ENCODE assay signal across 8 mouse cellular contexts in the genomic region with DNA sequence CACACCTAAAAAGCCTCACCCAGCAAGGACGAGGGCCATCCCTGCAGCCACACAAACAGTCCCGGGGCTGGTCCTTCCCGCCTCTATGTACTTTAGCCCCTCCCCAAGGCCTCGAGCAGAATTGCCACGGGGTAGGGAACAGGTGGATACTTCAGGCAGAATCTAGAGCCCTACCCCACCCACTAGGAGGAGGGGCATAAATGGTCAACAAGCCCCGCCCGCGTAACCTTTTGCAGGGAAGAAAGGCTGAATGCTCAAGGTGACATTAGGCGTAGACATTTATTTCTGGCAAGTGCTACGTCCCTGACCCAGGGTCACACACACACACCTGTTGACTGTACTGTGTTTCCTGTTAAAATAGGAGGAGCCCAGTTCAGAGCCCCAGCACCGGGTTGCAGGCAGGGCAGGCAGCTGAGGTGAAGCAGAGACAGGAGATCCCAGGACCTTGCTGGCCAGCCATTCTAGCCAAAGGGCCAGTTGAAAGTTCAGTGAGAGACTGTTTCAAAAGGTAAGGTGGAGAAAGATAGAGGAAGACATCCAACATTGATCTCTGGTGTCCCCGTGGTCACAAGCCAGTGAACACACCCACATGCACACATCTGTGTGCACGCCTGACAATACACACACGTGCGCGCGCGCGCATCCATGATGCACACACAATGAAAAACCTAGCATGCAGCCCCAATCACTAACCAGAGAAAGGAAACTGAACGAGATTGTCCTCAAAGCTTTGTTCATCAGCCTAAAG. TPM values are rescaled to one million over a fixed set of nuclear protein-coding genes. Genes with fewer than 3 reads are reported as not detected.
DNase-seq lines count a peak whose midpoint lies in the region; ATAC-seq and TF ChIP-seq lines count a peak whose summit lies in the region.

No protein-coding gene starts in this region.

- H3K36me3 ChIP-seq in limb, embryonic 11.5 days (ENCODE audit: control insufficient read depth, insufficient read depth, low read length): no peaks in the 10 kb centered on the region
- H3K36me3 ChIP-seq in limb, embryonic 10.5 days: no peaks in the 10 kb centered on the region
- no peaks in the 10 kb centered on the region for H3K36me3 ChIP-seq in intestine, embryonic 15.5 days
- H3K36me3 ChIP-seq in liver, postnatal 0 days (replicated peaks; ENCODE audit: insufficient read depth, low read length): no peaks in the 10 kb centered on the region

- no peak overlapping the region for H3K27ac ChIP-seq in limb, embryonic 11.5 days (replicated peaks; ENCODE audit: low read depth, low read length)
- no peak overlapping the region for H3K27ac ChIP-seq in limb, embryonic 10.5 days
- no peak overlapping the region for H3K27ac ChIP-seq in intestine, embryonic 15.5 days
- H3K27ac ChIP-seq in liver, postnatal 0 days (ENCODE audit: low read depth): no peak overlapping the region

- ATAC-seq in limb, embryonic 11.5 days (ENCODE audit: insufficient number of reproducible peaks, low FRiP score, low TSS enrichment, low read depth): 0 out of 2 replicates have a peak, but pooled peaks have one; percentile 22
- ATAC-seq in intestine, embryonic 15.5 days: peak; percentile 87
- ATAC-seq in liver, postnatal 0 days: peak; percentile 74

- no peak overlapping the region for H3K9ac ChIP-seq in limb, embryonic 11.5 days (ENCODE audit: low read length)
- H3K9ac ChIP-seq in intestine, embryonic 15.5 days: no peak overlapping the region
- no peak overlapping the region for H3K9ac ChIP-seq in liver, postnatal 0 days (replicated peaks)

- H3K27me3 ChIP-seq in limb, embryonic 11.5 days (ENCODE audit: control insufficient read depth, insufficient read depth, low read length): no peaks in the 10 kb centered on the region
- peaks cover 16% of the 10 kb centered on the region; the same call in 1 of the 2 replicates for H3K27me3 ChIP-seq in limb, embryonic 10.5 days (ENCODE audit: low read depth, poor library complexity, severe bottlenecking)
- H3K27me3 ChIP-seq in intestine, embryonic 15.5 days (replicated peaks): no peaks in the 10 kb centered on the region
- H3K27me3 ChIP-seq in liver, postnatal 0 days (ENCODE audit: insufficient read depth, low read length): no peaks in the 10 kb centered on the region

- H3K4me2 ChIP-seq in limb, embryonic 11.5 days (ENCODE audit: low read depth, severe bottlenecking): no peak overlapping the region
- no peak overlapping the region; the same call in 1 of the 2 replicates for H3K4me2 ChIP-seq in intestine, embryonic 15.5 days (replicated peaks)
- no peak overlapping the region for H3K4me2 ChIP-seq in liver, postnatal 0 days (ENCODE audit: low read depth, low read length)

- no peak overlapping the region for H3K4me3 ChIP-seq in limb, embryonic 11.5 days (ENCODE audit: low read depth, low read length)
- no peak overlapping the region for H3K4me3 ChIP-seq in limb, embryonic 10.5 days
- no peak overlapping the region for H3K4me3 ChIP-seq in intestine, embryonic 15.5 days (replicated peaks)
- H3K4me3 ChIP-seq in liver, postnatal 0 days (ENCODE audit: low read depth, low read length): no peak overlapping the region

- H3K4me1 ChIP-seq in limb, embryonic 11.5 days (ENCODE audit: control insufficient read depth, insufficient read depth, low read length): no peaks in the 10 kb centered on the region
- H3K4me1 ChIP-seq in limb, embryonic 10.5 days: peaks cover 6% of the 10 kb centered on the region
- H3K4me1 ChIP-seq in intestine, embryonic 15.5 days (replicated peaks): 0 out of 2 replicates have a peak, but pooled peaks cover 5% of the 10 kb centered on the region
- H3K4me1 ChIP-seq in liver, postnatal 0 days (ENCODE audit: insufficient read depth): no peaks in the 10 kb centered on the region

- TF ChIP-seq CTCF in liver, postnatal 0 days (IDR thresholded peaks at IDR 0.05; ENCODE audit: low read depth): no peak

- no peaks in the 10 kb centered on the region for H3K9me3 ChIP-seq in limb, embryonic 11.5 days (ENCODE audit: control insufficient read depth, low read length)
- H3K9me3 ChIP-seq in limb, embryonic 10.5 days (replicated peaks): no peaks in the 10 kb centered on the region
- no peaks in the 10 kb centered on the region for H3K9me3 ChIP-seq in intestine, embryonic 15.5 days
- H3K9me3 ChIP-seq in liver, postnatal 0 days (ENCODE audit: low read length): no peaks in the 10 kb centered on the region

- WGBS in limb, embryonic 11.5 days: 48% methylated on average over 20 of the region's 20 CpGs
- 46% methylated on average over 20 of the region's 20 CpGs for WGBS in limb, embryonic 10.5 days
- WGBS in intestine, embryonic 15.5 days: 42% methylated on average over 20 of the region's 20 CpGs
- 44% methylated on average over 20 of the region's 20 CpGs for WGBS in liver, postnatal 0 days (ENCODE audit: insufficient replicate concordance)

- TF ChIP-seq EP300 in liver, postnatal 0 days (IDR thresholded peaks at IDR 0.05; ENCODE audit: low read depth): no peak

- DNase-seq in limb, embryonic 11.5 days (ENCODE audit: low spot score): peak; percentile 30
- DNase-seq in limb, embryonic 10.5 days (ENCODE audit: low spot score): no peak
- DNase-seq in adrenal gland, postnatal 10 days: peak; percentile 51
- DNase-seq in liver, postnatal 0 days: peak; percentile 49
- DNase-seq in testis, postnatal 14 days (ENCODE audit: low spot score): peak; percentile 29
- DNase-seq in right cerebral cortex, postnatal 14 days: no peak
- DNase-seq in embryo, embryonic 10 days (ENCODE audit: low spot score): no peak

RNA-seq across cellular contexts. Expression of gene Ppp2r5c, which starts 28.8 kb away (rescaled TPM):
- polyA plus RNA-seq in limb, embryonic 11.5 days (2014; fragmentation: Nextera tagmentation; extraction: Ambion mirVana): 156 and 158 TPM in 2 replicates
- polyA plus RNA-seq in limb, embryonic 10.5 days (2016; fragmentation: Nextera tagmentation; extraction: Ambion mirVana): 136 and 148 TPM in 2 replicates
- total RNA-seq in adrenal gland, postnatal 10 days (2021): 100 to 1,000 TPM; 108 to 121 TPM
- 140 and 162 TPM in 2 replicates for polyA plus RNA-seq in intestine, embryonic 15.5 days (2015; fragmentation: Nextera tagmentation; extraction: Ambion mirVana)
- polyA plus RNA-seq in liver, postnatal 0 days (2015; fragmentation: Nextera tagmentation; extraction: Ambion mirVana): 53.3 and 55.5 TPM in 2 replicates

Comparison
In these comparisons a context has a peak if more than half of its experiments do, and no peak if none do; other contexts are left out.
1. DNase-seq: peak in limb, embryonic 11.5 days (single experiment), adrenal gland, postnatal 10 days (single experiment), liver, postnatal 0 days (single experiment) and testis, postnatal 14 days (single experiment); none in limb, embryonic 10.5 days (single experiment), right cerebral cortex, postnatal 14 days (single experiment) and embryo, embryonic 10 days (single experiment).
2. ATAC-seq: peak in every context shown above with its lines; median percentile 87 in intestine, embryonic 15.5 days; 74 in liver, postnatal 0 days; 22 in limb, embryonic 11.5 days.